Mouse (Mus musculus) kidney, embryonic 14.5 days (tissue): Measurements from ENCODE around the gene Fastkd3. TPM values are rescaled to one million over a fixed set of nuclear protein-coding genes. Genes with fewer than 3 reads are reported as not detected.
"Not testable (repeated sequence)": the region's sequence is repeated elsewhere in the genome, so short reads cannot be mapped to it uniquely, and the experiment has no call there.

Source experiments
- ATAC-seq: fragments of 200-750 bp; cut with Nextera tagmentation; 2 replicates; pipeline ENCODE4 v1.8.0; 2017; ENCODE audit warnings: moderate number of reproducible peaks, mild to moderate bottlenecking, moderate TSS enrichment, moderate library complexity; ENCODE audit not compliant: low FRiP score, low TSS enrichment
- H3K27ac ChIP-seq: fragments of 300-500 bp; sonication (generic); 2 replicates; pipeline ENCODE4 v1.5.1; 2014; ENCODE audit warnings: low read depth, mild to moderate bottlenecking, low read length, moderate library complexity, mixed read lengths
- H3K27me3 ChIP-seq: fragments of 300-500 bp; sonication (generic); 2 replicates; pipeline ENCODE4 v1.6.1; 2014; ENCODE audit warnings: mild to moderate bottlenecking, low read length; ENCODE audit not compliant: control insufficient read depth, insufficient read depth
- H3K36me3 ChIP-seq: fragments of 300-500 bp; sonication (generic); 2 replicates; pipeline ENCODE4 v1.6.1; 2014; ENCODE audit warnings: low read length, mixed read lengths; ENCODE audit not compliant: control insufficient read depth, insufficient read depth
- H3K4me1 ChIP-seq: fragments of 300-500 bp; sonication (generic); 2 replicates; pipeline ENCODE4 v1.6.1; 2014; ENCODE audit warnings: low read length, mixed read lengths; ENCODE audit not compliant: control insufficient read depth, insufficient read depth
- H3K4me2 ChIP-seq: fragments of 300-500 bp; sonication (generic); replicated peaks from 2 replicates; pipeline ENCODE4 v1.6.1; 2014; ENCODE audit warnings: low read depth, mild to moderate bottlenecking, low read length
- H3K4me3 ChIP-seq: fragments of 300-500 bp; sonication (generic); 2 replicates; pipeline ENCODE4 v1.5.1; 2014; ENCODE audit warnings: mild to moderate bottlenecking, low read length
- H3K9ac ChIP-seq: fragments of 300-500 bp; sonication (generic); 2 replicates; pipeline ENCODE4 v1.6.1; 2014; ENCODE audit warnings: low read depth, mild to moderate bottlenecking, low read length, moderate library complexity
- H3K9me3 ChIP-seq: fragments of 300-500 bp; sonication (generic); 2 replicates; pipeline ENCODE4 v1.6.1; 2016; ENCODE audit warnings: low read length; ENCODE audit not compliant: control insufficient read depth
- WGBS: fragments of 180-500 bp; shearing (Covaris S2); extraction: QIAGEN DNeasy Blood & Tissue Kit; methylation state at CpG from one replicate; pipeline ENCODE4 v1.1.7; 2014; 5-methylcytosine and 5-hydroxymethylcytosine counted together
- polyA plus RNA-seq: library from polyadenylated mRNA; unstranded; fragments of >200 nt; fragmentation: Nextera tagmentation; extraction: Ambion mirVana; gene quantifications from 2 replicates; pipeline ENCODE4 v1.2.1, GENCODE M21; 2014

Gene Fastkd3
- polyA plus RNA-seq: 34.1 and 40.1 TPM in 2 replicates

DNA sequence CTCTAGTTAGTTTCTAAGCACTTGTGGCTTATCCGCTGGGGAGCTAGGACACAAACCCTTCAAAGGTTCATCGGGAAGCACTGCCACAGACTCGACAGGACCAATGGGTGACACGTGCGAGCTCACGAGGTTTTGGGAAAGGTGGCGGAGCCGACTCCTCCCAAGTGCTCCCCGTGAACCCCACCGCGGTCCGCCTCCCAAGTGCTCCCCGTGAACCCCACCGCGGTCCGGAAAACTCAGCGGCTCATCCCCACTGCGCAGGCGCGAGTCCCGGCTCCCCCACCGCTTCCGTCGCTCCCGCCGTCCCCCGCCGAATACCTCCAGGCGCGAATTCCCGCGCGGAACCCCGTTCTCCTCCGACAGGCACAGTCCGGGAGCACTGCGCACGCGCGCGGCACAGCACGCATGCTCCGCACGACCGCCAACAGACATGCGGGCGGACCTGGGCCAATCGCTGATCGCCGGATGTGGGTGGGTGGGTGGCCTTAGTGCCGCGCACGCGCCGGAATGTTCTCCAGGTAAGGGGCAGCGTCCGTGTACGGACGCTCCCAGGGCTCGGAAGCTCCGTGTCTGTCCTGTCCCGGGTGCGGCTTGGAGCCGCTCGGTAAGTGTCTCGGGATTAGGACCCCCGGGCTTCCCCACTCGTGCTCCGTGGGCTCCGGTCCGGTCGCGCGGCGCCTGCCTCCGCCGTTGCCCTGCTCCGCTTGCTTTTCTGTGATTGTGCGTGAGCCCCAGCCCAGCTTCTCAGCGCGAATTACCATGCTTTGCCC, at the start of gene Fastkd3, which contains the start of gene Mtrr:
Gene Fastkd3, plus strand, starts transcription at position 488 of the 770 bp plus-strand sequence.
Gene Mtrr, minus strand, starts transcription at position 403 of the 770 bp plus-strand sequence.
- H3K27ac ChIP-seq: peak within 1 kb of the TSS; percentile 71
- peak; percentile 100 for ATAC-seq
- peaks cover 6% of the 10 kb centered on the region for H3K4me1 ChIP-seq
- no peaks in the 10 kb centered on the region for H3K27me3 ChIP-seq
- WGBS: under 1% methylated on average over 81 of the region's 81 CpGs
- peaks cover 50% of the 10 kb centered on the region for H3K36me3 ChIP-seq
- peak within 1 kb of the TSS; percentile 88 for H3K4me3 ChIP-seq
- no peaks in the 10 kb centered on the region for H3K9me3 ChIP-seq
- H3K4me2 ChIP-seq: peak within 1 kb of the TSS; percentile 78
- peak within 1 kb of the TSS; percentile 86 for H3K9ac ChIP-seq

DNA sequence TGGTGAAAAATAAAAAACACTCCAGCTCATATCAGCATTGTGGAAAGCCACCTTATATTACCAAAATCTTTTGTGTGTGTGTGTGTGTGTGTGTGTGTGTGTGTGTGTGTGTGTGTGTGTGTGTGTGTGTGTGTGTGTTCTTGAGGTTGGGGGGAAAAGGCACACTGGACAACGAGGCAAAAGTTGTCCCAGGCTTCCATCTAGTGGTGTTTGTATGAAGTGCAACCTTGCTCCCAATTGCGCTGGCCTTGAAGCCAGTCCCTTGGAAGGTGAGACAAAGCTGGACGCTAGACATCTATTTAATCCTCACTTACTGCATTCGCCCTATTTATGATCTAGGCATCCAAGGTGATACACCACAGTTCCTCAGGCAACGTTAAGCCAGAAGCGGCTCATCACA, 28.6 kb upstream of the Fastkd3 start:
- not testable (repeated sequence) for H3K36me3 ChIP-seq, H3K9ac ChIP-seq, H3K27me3 ChIP-seq, H3K4me3 ChIP-seq, H3K4me1 ChIP-seq, H3K27ac ChIP-seq, H3K9me3 ChIP-seq, ATAC-seq, H3K4me2 ChIP-seq
- WGBS: 23% methylated on average over 4 of the region's 6 CpGs

DNA sequence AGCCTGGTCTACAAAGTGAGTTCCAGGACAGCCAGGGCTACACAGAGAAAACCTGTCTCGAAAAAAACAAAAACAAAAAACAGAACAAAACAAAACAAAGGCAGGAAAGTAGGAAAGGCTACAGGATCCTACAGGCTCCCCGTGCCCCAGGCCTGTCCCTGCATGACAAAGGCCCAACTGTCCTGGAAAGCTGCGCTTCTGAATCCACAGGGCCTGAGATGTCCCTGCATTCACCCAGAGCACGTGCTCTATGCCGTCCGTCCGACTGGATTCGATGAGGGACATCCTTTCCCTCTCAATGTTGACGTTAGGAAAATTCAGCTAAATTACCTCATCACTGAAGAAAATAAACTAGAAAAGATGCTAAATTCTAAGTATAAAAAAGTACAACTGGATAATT, 13.9 kb upstream of the Fastkd3 start:
- Histone ChIP-seq H3K9ac (no peak overlapping the region), H3K4me3 (no peak overlapping the region), H3K27me3 (no peaks in the 10 kb centered on the region), H3K36me3 (peaks cover 74% of the 10 kb centered on the region), H3K9me3 (no peaks in the 10 kb centered on the region), H3K27ac (no peak overlapping the region), H3K4me2 (no peak overlapping the region), H3K4me1 (0 out of 2 replicates have a peak, but pooled peaks cover 3% of the 10 kb centered on the region)
- WGBS: 96% methylated on average over 9 of the region's 9 CpGs
- ATAC-seq: no peak

DNA sequence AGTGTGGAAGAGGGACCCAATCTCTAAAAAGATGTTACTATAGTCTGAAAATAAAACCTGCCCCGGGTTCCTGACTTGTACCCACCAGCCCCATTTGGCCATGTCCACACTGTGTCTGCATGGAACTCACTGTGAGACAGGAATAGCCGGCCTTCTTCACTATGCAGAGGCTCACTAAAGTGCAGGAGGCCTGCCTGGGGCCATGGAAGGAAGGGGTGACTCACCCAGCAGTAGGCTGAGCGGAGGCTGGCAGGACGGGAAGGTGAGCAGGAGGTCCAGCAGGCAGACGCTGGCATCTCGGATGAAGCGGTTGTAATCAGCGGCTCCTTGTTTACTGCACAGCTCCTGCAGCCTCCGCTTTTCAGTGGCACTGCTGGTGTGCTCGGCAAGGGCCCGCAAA, 13.5 kb upstream of the Fastkd3 start:
- Histone ChIP-seq H3K9ac (no peak overlapping the region), H3K36me3 (peaks cover 70% of the 10 kb centered on the region), H3K4me1 (0 out of 2 replicates have a peak, but pooled peaks cover 3% of the 10 kb centered on the region), H3K4me2 (no peak overlapping the region), H3K27ac (no peak overlapping the region), H3K4me3 (no peak overlapping the region), H3K9me3 (no peaks in the 10 kb centered on the region), H3K27me3 (no peaks in the 10 kb centered on the region)
- ATAC-seq: no peak
- WGBS: 94% methylated on average over 11 of the region's 11 CpGs

DNA sequence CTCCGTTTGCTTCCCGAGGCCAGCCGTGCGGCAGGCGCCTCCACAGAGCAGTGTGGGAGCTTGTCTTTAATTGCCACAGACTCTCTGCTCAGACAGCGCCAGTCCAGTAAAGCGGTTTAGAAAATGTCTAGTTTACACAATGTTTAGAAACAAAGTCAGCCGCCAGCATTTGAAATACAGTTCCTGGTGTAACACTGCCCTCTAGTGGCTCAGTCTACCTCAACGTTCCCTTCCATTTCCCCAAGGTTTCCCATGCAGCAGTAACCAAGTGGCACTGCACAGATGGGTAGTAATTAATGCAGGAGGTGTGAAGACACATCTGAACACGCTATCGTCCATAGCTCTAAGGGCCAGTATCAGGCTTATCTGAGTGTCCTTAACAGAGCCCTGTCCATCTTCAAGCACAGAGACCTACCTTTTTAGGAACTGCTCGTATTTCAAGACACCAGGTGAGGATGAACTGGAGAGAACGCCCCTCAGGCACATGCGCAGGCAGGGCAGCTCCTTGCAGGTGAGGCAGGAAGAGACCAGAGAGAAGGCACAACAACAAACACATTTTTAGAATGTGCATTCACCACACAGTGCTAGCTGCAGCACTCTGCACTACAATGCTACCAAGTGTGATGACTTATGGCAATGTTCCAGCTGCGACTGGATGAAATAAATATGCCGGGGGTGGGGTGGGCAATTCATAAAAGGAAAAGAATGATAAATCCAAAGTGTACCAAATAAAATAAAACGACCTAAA, 12.3 kb upstream of the Fastkd3 start:
- Histone ChIP-seq H3K4me2 (no peak overlapping the region), H3K36me3 (peaks cover 61% of the 10 kb centered on the region), H3K9me3 (no peaks in the 10 kb centered on the region), H3K9ac (no peak overlapping the region), H3K27ac (no peak overlapping the region), H3K4me3 (no peak overlapping the region), H3K4me1 (0 out of 2 replicates have a peak, but pooled peaks cover 3% of the 10 kb centered on the region), H3K27me3 (no peaks in the 10 kb centered on the region)
- 68% methylated on average over 17 of the region's 17 CpGs for whole genome bisulfite sequencing
- ATAC-seq: no peak

DNA sequence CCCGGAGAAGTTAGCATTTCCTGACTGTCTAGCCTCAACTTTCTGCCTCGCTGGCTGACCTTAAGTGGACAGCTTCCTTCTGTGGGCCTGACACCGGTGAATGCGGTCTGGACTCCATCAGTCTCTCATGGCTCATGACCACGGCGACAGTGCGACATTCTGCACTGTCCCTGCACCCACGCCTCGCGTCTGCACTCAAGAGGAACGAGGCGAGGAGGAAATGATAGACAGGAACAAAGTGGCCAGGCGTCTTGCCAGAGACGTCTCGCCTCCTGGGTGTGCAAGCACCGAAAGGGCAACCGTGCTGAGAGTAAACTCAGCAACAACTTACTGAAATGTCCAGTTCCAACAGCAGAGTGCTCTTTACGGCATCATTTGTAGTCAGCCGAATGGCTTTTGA, 9.8 kb upstream of the Fastkd3 start:
- Histone ChIP-seq H3K27ac (peak overlapping the region; percentile 47; the same call in 1 of the 2 replicates), H3K9me3 (no peaks in the 10 kb centered on the region), H3K9ac (no peak overlapping the region), H3K4me1 (0 out of 2 replicates have a peak, but pooled peaks cover 3% of the 10 kb centered on the region), H3K4me2 (no peak overlapping the region), H3K36me3 (peaks cover 59% of the 10 kb centered on the region), H3K27me3 (no peaks in the 10 kb centered on the region), H3K4me3 (no peak overlapping the region)
- 74% methylated on average over 19 of the region's 19 CpGs for WGBS
- ATAC-seq: 0 out of 2 replicates have a peak, but pooled peaks have one; percentile 34

DNA sequence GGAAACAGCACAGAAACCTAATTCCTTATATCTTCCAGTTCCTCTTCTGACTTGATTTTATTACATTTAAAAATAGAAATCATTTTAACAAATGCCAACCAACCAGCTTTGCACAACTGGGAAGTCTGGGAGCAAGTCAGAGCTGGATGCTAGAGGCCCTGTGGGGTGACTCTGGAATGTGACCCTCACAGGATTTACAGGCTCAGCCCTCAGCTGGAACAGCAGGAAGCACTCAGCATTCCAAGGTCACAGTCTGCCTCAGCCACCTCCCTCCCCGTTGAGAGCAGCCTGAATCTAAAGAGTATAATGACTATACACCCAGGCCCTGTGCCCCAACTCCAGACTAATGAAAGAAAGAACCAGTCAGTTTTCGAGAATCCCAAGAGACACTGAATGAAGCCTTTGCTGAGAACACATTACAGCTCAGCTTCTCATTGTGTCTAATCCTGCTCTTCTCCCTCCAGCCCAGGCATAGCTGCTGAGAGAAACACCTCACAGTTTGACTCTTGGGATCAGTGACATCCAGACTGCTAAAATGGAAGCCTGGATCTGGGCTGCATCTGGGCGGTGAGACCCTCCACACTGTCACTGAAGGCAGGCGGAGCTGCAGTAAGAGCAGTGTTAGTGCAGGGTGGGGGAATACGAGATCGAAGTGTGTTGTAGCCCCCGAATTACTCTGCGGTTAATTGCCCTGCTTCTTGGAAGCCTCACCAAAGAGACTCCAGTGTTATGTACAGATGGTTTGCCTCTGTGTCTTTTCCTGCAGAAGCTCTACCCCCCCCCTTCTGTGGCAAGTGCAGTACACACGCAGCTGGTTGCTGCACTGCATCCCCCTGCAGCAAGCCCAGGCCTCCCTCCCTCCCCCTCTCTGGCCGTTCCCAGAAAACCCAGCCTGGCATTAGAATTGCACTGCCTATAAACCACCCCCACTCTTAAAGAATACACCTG, 8.8 kb upstream of the Fastkd3 start:
- WGBS: 38% methylated on average over 10 of the region's 10 CpGs
- Histone ChIP-seq H3K27me3 (no peaks in the 10 kb centered on the region), H3K9me3 (no peaks in the 10 kb centered on the region), H3K36me3 (peaks cover 60% of the 10 kb centered on the region), H3K4me1 (0 out of 2 replicates have a peak, but pooled peaks cover 3% of the 10 kb centered on the region), H3K4me2 (no peak overlapping the region), H3K9ac (no peak overlapping the region), H3K4me3 (no peak overlapping the region), H3K27ac (peak overlapping the region; percentile 75; the same call in 1 of the 2 replicates)
- peak; percentile 83 for ATAC-seq

DNA sequence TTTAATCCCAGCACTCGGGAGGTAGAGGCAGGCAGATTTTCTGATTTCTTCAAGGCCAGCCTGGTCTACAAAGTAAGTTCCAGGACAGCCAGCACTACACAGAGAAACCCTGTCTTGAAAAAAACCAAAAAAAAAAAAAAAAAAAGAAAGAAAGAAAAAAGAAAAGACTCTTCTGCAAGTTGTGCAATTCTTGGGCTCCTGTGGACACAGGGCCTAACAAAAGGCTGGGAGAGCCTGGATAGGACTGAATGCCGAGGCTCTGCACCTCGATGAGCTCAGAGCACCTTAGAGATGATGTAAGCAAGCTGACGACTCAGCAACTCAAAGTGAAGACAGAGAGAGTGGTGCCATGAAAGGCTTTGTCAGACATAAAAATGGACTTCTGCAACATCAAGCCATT, 7.6 kb upstream of the Fastkd3 start:
- no peak for ATAC-seq
- Histone ChIP-seq H3K9me3 (no peaks in the 10 kb centered on the region), H3K36me3 (peaks cover 60% of the 10 kb centered on the region), H3K9ac (no peak overlapping the region), H3K4me1 (0 out of 2 replicates have a peak, but pooled peaks cover 3% of the 10 kb centered on the region), H3K4me3 (no peak overlapping the region), H3K27ac (no peak overlapping the region), H3K27me3 (no peaks in the 10 kb centered on the region), H3K4me2 (no peak overlapping the region)
- WGBS: 73% methylated on average over 4 of the region's 4 CpGs
